Mouse (Mus musculus): ENCODE measurements around the gene Spc24. TPM values are rescaled to one million over a fixed set of nuclear protein-coding genes. Genes with fewer than 3 reads are reported as not detected.

Spc24 gene
- total RNA-seq, 1 experiment from 2014 or later = 117 TPM

- ATAC-seq (replicated peaks in 1 of 2; ENCODE audit: insufficient read depth in 1 of 2, low FRiP score in 2 of 2, low TSS enrichment in 1 of 2, low read depth in 1 of 2, poor library complexity in 2 of 2, severe bottlenecking in 2 of 2) = no peak
Measured at GRCm38 (mm10) chr9:21758576-21759529, 1.2 kb downstream of the Spc24 start.

DNA sequence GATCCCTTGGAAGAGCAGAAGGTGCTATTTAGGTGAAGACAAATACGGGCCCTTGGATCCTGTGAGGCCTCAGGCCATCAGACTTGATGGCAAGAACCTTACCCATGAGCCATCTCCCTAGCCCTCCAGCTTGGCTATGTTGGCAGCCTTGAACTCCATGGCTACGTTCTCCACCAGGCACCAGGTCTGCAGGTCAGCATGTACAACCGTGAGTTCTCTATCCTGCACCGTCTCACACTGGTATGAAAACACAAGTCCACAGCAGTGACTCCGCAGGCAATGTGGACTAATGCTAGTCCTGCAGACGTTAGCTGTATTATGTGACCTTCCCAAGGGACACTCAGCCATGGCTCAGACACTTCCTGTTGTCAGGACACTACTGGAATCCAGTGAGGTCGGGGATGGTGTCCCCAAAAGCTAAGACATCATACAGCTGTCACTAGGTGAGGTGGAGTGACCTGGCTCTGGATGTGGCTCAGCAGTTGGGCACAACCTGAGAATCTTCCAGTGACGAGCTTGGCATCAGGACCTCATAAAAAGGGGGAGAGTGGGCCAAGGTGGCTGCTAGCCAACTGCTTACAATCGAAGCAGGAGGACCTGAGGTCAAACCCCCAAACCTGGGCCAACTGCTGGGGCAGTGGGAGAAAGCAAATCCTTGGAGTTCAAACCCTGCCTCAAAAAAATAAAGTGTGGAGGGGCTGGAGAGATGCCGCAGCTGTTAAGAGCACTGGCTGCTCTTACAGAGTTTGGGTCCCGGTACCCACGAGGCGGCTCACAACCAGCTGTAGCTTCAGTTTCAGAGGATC, 5.4 kb downstream of the Spc24 start:
- ATAC-seq (replicated peaks in 1 of 2; ENCODE audit: insufficient read depth in 1 of 2, low FRiP score in 2 of 2, low TSS enrichment in 1 of 2, low read depth in 1 of 2, poor library complexity in 2 of 2, severe bottlenecking in 2 of 2) = no peak

DNA sequence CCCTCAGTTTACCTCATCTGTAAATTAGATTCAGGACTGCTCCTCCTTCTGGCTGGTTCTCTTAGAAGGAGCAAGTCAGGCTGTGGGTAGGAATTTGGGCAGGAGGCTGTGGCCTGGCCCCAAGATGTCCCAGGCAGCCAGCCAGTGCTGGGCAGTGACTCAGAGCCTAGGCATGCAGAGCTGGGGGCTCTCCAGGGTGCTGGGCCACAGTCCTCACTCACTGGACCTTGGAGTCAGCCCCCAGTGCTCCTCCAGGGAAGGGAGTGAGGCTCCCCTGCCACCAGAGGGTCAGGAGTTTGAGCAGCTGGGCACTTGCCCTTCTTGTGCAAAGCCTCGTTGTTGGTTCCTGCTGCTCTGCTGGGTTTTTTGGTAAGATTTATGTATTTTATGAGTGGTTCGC, 6.1 kb downstream of the Spc24 start:
- no peak for ATAC-seq (replicated peaks in 1 of 2; ENCODE audit: insufficient read depth in 1 of 2, low FRiP score in 2 of 2, low TSS enrichment in 1 of 2, low read depth in 1 of 2, poor library complexity in 2 of 2, severe bottlenecking in 2 of 2)

DNA sequence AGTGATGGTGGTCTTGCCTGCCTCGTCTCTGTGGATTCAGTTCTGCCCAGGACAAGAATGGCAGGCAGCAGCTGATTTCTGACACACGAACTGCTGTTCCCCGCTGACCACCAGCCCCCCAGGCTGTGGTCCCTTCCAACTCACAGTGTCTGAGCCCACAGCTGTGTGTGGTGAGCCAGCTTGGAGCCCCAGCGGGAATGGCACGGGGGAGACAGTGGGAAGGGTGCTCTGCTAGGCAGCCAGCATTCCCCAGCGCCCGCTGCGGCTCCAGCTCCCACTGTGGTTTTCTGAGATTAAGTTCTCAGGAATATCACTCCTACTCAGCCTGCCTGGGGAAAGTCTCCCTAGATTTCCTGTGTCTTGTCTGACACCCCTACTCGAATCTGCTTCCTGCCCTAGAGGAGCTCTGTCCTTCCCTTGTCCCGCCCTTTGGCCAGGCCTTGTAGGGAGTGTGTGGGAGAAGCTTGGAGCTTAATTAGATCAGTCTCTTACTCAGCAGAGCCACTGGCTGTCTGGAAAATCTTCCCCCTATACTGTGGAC, 7.8 kb downstream of the Spc24 start:
- no peak for ATAC-seq (replicated peaks in 1 of 2; ENCODE audit: insufficient read depth in 1 of 2, low FRiP score in 2 of 2, low TSS enrichment in 1 of 2, low read depth in 1 of 2, poor library complexity in 2 of 2, severe bottlenecking in 2 of 2)

- no peak for ATAC-seq (replicated peaks in 1 of 2; ENCODE audit: insufficient read depth in 1 of 2, low FRiP score in 2 of 2, low TSS enrichment in 1 of 2, low read depth in 1 of 2, poor library complexity in 2 of 2, severe bottlenecking in 2 of 2)
Measured at GRCm38 (mm10) chr9:21751347-21751746, 8.8 kb downstream of the Spc24 start.

- ATAC-seq (replicated peaks in 1 of 2; ENCODE audit: insufficient read depth in 1 of 2, low FRiP score in 2 of 2, low TSS enrichment in 1 of 2, low read depth in 1 of 2, poor library complexity in 2 of 2, severe bottlenecking in 2 of 2) = no peak
Measured at GRCm38 (mm10) chr9:21750370-21750769, 9.7 kb downstream of the Spc24 start.

GRCm38 (mm10) chr9:21749382-21750118, 10.6 kb downstream of the Spc24 start:
- ATAC-seq (replicated peaks in 1 of 2; ENCODE audit: insufficient read depth in 1 of 2, low FRiP score in 2 of 2, low TSS enrichment in 1 of 2, low read depth in 1 of 2, poor library complexity in 2 of 2, severe bottlenecking in 2 of 2) = no peak

DNA sequence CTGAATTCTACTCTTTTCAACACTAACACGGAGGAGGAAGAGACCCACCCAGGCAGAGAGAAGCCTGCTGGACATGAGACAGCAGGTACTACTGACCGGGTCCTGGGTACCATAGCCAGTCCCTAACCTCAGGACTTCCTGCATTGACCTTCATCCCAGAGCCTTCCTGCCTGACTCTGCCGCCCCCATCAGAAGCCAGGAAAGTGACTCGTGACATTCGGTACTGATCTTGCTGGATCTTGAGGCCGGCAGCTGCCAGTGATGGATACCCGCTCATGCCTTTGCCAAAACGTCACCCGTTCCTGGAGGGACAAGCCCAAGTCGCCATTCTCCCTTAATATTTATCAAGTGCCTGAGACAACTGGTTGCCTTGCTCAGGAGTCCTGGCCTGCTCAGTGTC, 11.6 kb downstream of the Spc24 start:
- no peak for ATAC-seq (replicated peaks in 1 of 2; ENCODE audit: insufficient read depth in 1 of 2, low FRiP score in 2 of 2, low TSS enrichment in 1 of 2, low read depth in 1 of 2, poor library complexity in 2 of 2, severe bottlenecking in 2 of 2)

- 0 out of 4 replicates have a peak, but pooled peaks of 1 of the 2 experiments have one; percentile 35 for ATAC-seq (replicated peaks in 1 of 2; ENCODE audit: insufficient read depth in 1 of 2, low FRiP score in 2 of 2, low TSS enrichment in 1 of 2, low read depth in 1 of 2, poor library complexity in 2 of 2, severe bottlenecking in 2 of 2)
Measured at GRCm38 (mm10) chr9:21748033-21748432, 12.1 kb downstream of the Spc24 start.

GRCm38 (mm10) chr9:21747238-21747774, 12.8 kb downstream of the Spc24 start:
- no peak for ATAC-seq (replicated peaks in 1 of 2; ENCODE audit: insufficient read depth in 1 of 2, low FRiP score in 2 of 2, low TSS enrichment in 1 of 2, low read depth in 1 of 2, poor library complexity in 2 of 2, severe bottlenecking in 2 of 2)

DNA sequence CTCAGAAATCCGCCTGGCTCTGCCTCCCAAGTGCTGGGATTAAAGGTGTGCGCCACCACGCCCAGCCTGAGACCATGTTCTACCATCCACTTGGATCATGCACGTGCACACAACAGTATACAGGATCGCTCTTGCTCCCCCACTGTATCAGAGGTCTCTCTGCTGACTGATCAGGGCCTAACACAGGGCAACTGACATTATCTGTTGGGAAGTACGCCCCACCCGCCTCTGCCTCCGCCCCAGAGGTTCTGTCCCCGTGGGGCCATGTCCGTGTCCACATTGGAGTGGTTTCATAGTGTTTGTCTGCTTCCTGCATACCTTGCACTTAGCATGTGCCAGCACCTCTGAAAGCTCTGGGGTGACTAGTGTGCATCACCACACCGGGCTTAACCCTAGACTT, 18.6 kb downstream of the Spc24 start:
- ATAC-seq (replicated peaks in 1 of 2; ENCODE audit: insufficient read depth in 1 of 2, low FRiP score in 2 of 2, low TSS enrichment in 1 of 2, low read depth in 1 of 2, poor library complexity in 2 of 2, severe bottlenecking in 2 of 2) = no peak

DNA sequence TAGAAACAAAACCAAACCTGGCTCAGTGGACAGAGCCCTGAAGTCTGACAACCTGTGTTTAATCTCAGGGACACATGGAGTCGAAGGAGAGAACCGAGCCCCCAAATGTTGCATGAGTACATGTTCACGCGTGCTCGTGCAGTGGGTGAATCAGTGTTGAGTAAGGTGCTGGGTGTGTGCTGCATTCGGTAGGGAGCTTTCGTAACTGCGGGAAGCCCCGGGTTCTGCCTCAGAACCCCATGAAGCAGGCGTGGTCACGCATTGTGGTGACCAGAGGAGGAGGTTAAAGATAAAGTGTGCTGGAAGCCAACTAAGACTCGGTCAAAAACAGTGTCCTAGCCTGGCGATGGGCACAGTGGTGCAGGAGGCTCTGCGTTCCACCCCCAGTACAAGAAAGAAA, 19.7 kb downstream of the Spc24 start:
- ATAC-seq (replicated peaks in 1 of 2; ENCODE audit: insufficient read depth in 1 of 2, low FRiP score in 2 of 2, low TSS enrichment in 1 of 2, low read depth in 1 of 2, poor library complexity in 2 of 2, severe bottlenecking in 2 of 2) = no peak

DNA sequence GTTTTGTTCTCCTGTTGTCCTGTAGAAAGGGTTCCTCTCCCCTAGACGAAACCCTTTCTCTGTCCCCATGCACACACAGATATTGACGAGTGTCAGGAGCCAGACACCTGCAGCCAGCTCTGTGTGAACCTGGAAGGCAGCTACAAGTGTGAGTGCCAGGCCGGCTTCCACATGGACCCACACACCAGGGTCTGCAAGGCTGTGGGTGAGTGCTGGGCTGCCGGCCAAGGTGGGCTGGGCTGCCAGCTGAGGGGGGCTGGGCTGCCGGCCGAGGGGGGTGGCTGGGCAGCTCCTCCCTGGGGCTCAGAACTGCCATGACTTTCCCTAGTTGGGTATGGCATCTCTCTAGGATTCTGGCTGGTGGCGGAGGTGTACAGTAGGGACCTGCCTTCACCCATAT, 21.3 kb downstream of the Spc24 start:
- ATAC-seq (replicated peaks in 1 of 2; ENCODE audit: insufficient read depth in 1 of 2, low FRiP score in 2 of 2, low TSS enrichment in 1 of 2, low read depth in 1 of 2, poor library complexity in 2 of 2, severe bottlenecking in 2 of 2) = no peak

- ATAC-seq (replicated peaks in 1 of 2; ENCODE audit: insufficient read depth in 1 of 2, low FRiP score in 2 of 2, low TSS enrichment in 1 of 2, low read depth in 1 of 2, poor library complexity in 2 of 2, severe bottlenecking in 2 of 2) = no peak
Measured at GRCm38 (mm10) chr9:21737188-21737587, 22.9 kb downstream of the Spc24 start.

DNA sequence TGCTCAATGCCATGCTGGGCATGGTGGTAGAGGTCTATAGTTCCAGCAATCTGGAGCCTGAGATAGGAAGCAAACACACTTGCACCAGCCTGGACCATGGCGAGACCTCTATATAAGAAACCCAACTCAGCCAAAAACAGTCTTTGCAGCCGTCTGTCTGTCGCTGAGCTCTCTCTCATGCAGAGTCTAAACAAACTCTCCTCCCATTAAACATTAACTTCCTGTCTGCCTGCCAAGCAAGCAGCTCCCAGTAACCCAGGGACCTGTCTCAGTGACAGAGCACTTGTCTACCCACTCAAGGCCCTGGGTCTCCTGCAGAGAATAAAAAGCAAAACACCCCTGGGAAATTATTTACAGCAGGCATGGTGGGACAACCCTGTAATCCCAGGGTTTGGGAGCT, 23.5 kb downstream of the Spc24 start:
- no peak for ATAC-seq (replicated peaks in 1 of 2; ENCODE audit: insufficient read depth in 1 of 2, low FRiP score in 2 of 2, low TSS enrichment in 1 of 2, low read depth in 1 of 2, poor library complexity in 2 of 2, severe bottlenecking in 2 of 2)

- no peak for ATAC-seq (replicated peaks in 1 of 2; ENCODE audit: insufficient read depth in 1 of 2, low FRiP score in 2 of 2, low TSS enrichment in 1 of 2, low read depth in 1 of 2, poor library complexity in 2 of 2, severe bottlenecking in 2 of 2)
Measured at GRCm38 (mm10) chr9:21735126-21735525, 25.0 kb downstream of the Spc24 start.

DNA sequence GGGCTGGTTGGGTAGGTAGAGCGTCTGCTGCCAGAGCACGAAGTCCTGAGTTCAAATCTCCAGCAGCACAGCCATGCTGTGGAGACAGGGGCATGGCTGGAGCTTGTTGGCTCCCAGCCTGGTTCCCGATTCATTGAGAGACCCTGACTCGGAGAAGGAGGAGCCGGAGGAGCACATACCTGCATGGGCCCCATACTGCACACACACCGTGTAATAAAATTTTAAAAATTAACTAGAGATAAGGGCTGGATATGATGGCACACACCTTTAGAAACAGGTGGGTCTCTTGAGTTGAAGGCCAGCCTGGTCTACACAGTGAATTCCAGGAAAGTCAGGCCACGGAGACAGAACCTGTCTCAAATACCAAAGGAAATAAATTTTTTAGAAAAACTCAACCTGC, 26.1 kb downstream of the Spc24 start:
- ATAC-seq (replicated peaks in 1 of 2; ENCODE audit: insufficient read depth in 1 of 2, low FRiP score in 2 of 2, low TSS enrichment in 1 of 2, low read depth in 1 of 2, poor library complexity in 2 of 2, severe bottlenecking in 2 of 2) = no peak

All from hematopoietic stem cell, adult 5-6 weeks (primary cell).